Mouse (Mus musculus) induced T-regulatory cell, adult 2 months (primary cell): ENCODE results near the gene Aoc1.

Experiments
- DNase-seq: peaks from one replicate; pipeline ENCODE4 v3.0.0-alpha.2; 2012; ENCODE audit warnings: low read depth

The Aoc1 gene

DNA sequence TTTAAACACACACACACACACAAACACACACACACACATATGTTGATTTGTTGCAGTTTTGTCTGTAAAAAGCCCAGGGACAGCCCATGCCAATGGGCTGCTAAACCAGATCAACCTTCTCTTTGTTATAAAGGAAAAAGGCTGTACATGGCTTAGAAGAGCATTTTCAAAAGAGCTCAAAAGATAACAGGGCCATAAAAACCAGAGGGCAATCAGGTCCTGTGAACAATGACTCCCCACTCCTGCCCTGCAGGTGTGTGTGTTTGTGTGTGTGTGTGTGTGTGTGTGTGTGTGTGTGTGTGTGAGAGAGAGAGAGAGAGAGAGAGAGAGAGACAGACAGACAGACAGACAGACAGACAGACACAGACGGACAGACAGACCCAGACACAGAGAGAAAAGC is 36.5 kb downstream of the Aoc1 start:
- DNase-seq: no peak

DNA sequence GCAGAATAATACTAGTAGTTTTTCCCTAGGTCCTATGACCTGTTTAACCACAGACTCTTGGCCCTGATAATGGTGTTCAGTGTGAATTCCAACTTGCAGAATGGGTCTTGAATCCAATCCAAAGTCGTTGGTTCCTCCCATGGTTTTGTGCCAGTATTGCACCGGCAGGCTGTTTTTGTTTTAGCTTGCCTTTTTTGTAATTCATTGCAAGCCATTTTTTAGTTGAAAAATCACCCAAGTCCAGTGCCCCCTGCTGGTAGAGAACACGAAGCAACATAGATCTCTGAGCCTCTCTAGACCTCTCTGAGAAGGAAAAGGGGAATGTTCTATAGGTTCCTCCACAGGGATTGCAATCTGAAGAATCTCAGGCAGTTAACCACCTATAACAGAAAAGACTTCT is 39.3 kb downstream of the Aoc1 start:
- DNase-seq: peak; percentile 70

DNA sequence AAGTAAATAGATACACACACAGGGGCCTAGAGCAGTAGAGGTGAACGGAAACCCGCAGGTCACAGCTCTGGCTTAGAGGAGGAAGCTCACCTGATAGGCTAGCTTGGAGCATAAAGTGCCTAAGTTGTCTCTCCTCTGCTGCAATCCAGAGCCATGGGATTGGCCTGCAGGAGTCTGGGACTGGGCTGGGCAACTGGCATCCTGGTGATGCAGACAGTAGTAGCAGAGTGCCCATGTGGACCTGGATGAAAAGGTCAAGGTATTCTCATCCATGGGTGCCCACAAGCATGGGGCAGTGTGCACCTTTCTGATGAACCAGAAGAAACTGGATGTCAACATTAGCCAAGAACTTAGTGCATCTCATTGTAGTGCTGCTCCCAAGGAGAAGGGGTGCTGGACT is 40.9 kb downstream of the Aoc1 start:
- DNase-seq: no peak

DNA sequence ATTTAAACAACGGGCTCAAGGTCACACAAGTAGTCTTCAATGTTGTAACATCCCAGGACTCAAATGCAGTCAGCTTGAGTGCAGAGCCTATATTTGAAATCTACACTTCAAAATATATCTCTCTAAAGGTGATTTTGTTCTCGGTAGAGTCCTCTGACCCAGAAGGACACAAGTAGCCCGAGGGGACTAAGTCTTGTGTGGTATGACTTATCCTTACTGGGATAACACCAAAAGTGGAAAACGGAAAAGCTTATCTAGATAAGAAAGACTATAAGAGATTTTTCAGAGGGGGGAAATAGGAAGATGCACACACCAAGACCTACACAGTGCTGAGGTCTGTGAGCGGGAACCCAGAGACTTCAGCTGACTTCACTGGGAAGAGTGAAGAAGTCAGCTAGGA is 56.9 kb downstream of the Aoc1 start, which contains the start of gene 1600015I10Rik:
TSS of gene 1600015I10Rik (plus strand) at position 301 of the 400 bp plus-strand sequence.
- DNase-seq: no peak

DNA sequence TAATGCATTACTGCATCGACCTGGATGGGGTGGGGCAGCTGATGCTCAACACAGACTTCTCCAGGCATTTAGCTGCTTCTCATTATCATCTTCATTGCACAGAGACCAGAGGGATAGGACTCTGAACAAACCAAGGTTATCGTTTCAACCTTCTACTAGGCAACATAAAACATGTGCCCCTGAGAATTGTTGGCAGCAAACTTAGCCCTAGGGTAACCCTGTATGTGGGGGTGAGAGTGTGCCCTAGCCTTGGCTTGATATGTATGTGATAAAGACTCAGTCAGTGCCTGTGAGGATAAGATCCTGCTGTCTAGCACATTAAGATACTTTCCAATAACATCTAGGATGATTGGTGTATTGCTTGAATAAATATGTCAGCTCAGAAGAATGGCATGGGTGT is 76.9 kb downstream of the Aoc1 start:
- no peak for DNase-seq

DNA sequence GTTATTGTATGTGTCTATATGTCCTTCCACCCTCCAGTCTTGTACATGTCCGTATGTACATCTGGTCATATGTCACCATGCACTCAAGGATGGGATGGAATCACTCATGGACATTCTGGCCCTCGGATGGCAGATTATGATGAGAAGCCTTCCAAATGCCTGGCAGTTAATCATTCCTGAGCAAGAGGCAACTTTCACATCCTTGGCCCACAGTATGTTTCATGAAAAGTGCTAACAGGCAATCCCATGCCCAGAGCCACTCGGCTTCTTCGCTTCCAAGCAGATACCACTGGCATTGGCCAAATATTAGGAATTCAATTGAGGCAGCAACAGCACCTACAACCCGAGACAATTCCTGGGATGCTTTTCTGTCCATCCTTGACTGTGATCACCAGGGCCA is 78.0 kb downstream of the Aoc1 start:
- no peak for DNase-seq

DNA sequence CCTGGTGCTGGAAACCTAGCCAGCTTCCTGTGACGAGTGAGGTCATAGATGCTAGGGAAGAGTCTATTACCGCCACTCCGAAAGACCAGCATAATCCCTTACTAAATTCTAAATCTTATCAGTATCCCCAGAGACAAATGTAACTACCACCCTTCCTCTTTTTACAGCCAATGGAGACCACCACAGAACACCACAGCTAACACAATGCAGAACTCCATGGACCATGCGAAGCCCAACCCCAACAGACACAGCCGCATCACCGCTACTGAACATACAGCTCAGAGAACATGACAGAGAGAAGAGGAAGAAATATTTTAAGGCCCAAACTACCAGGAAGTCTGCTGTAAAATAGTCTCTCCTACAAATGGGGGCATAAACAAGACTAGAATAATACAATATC is 78.9 kb downstream of the Aoc1 start:
- no peak for DNase-seq

DNA sequence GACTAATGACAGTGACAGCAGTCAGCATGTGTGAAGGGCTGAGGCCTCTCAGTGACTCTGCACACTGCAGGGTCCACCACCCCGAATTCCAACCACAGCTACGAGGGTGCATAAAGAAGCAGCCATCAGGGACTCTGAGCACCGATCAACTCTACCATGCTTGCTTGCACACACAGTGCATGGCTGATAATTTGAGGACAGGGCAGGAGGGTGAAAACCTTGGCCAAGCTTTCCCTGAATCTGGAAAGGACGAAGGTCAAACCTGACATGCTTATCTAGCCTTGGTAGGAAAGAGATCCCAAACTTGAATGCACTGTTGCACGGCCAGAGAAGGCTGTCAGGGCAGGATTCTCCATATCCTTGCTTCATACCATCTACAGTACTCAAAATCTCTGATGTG is 80.5 kb downstream of the Aoc1 start:
- DNase-seq: no peak

DNA sequence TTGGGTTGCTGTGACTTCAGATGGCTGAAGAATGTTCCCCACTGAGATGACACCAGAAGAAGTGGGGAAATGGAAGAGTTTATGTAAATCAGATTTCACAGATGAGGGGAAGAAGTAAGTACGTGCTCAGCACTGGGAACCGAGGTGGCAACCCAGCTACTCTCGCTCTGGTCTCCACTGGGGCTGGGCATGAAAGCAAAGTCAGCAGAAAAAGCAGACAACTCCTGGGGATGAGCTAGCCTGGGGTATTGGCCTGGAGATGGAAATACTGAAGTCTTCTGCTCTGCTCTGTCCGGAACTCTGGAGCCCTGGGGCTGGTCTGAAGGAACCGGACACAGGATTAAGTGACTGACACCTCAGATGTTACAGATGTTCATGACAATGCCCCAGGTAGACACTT is 81.5 kb downstream of the Aoc1 start:
- DNase-seq: no peak

DNA sequence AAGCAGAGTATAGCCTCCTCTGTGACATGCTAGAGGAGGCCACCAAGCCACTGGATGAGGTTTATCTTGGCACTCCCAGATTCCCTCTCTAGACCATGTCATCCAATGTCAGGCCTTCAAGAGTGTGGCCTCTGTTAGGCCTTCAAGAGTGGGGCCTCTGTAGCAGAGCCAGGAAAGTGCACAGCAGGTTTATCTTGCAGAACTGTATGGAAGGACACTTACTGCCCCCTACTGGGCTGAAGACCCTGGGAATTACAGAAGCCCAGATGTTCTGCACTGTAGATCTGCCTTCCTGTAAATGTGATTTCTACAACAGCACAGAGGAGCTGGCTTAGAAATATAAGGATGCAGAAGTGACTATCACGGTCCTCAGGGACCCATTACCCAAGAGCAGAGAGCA is 82.2 kb downstream of the Aoc1 start:
- peak; percentile 53 for DNase-seq

DNA sequence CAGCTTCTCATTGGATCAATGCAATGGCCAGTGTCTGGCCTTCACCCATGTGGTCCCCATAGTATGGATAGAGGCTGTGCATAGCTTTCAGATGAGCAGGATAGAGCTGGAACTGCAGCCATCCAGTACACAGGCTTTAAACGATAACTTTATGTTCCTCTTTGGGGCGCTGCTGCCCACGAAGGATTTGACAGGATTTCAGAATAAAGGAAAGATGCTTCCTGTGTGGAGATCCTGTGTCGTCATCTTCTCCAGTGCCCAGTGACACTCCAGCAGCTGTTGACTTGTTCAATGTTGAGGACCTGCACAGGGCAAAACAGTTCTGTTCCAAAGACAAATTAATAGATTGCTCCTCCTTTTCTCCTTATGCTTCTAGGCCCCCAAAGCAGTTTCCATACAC is 84.1 kb downstream of the Aoc1 start:
- DNase-seq: no peak

DNA sequence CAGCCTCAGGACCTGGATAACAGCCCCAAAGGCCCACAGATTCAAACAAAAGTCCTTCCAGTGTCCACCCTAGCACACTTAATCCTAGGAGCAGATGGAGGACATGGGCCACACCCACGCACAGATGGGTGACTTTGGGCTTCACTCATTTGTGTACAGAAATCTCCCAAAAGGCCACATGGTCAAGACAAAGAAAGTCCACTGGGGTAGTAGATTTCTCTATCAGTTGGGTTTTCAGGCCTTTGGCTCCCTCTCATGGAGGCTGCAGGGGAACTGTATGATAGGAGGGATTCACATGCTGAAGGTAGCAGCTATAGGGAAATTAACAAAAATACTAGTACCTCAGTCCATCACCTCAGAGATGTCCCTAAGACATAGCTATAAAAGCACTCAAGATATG is 85.4 kb downstream of the Aoc1 start:
- DNase-seq: no peak
